Mouse (Mus musculus): ENCODE measurements around the gene Tcea2.

The Tcea2 gene

GRCm38 (mm10) chr2:181679951-181680715, at the start of gene Tcea2:
Gene Tcea2, plus strand, starts transcription at chr2:181680310.
- peak; percentile 88 for DNase-seq (ENCODE audit: low spot score)

- DNase-seq (ENCODE audit: low spot score): no peak
Measured at GRCm38 (mm10) chr2:181632624-181633023, 47.5 kb upstream of the Tcea2 start.

DNA sequence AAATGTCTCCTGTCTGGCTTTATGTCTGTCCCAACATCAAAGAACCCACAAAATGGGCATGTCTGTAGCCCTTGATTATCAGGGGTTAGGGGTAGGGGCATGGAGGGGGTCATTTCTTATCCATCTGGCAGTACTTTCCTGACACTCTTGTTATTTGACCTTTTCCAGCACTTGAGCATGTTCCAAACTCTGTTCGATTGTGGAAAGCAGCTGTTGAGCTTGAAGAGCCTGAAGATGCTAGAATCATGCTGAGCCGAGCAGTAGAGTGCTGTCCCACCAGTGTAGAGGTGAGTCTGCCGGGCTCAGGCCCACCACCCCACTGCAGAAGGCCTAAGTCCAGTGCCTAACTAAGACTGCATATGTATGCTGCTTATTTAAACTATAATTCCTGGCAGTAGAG, 44.2 kb upstream of the Tcea2 start:
- DNase-seq (ENCODE audit: low spot score): no peak

GRCm38 (mm10) chr2:181644361-181644760, 35.7 kb upstream of the Tcea2 start:
- peak; percentile 56 for DNase-seq (ENCODE audit: low spot score)

GRCm38 (mm10) chr2:181645666-181646065, 34.4 kb upstream of the Tcea2 start:
- DNase-seq (ENCODE audit: low spot score): peak; percentile 18

- no peak for DNase-seq (ENCODE audit: low spot score)
Measured at GRCm38 (mm10) chr2:181646626-181647472, 33.3 kb upstream of the Tcea2 start.

DNA sequence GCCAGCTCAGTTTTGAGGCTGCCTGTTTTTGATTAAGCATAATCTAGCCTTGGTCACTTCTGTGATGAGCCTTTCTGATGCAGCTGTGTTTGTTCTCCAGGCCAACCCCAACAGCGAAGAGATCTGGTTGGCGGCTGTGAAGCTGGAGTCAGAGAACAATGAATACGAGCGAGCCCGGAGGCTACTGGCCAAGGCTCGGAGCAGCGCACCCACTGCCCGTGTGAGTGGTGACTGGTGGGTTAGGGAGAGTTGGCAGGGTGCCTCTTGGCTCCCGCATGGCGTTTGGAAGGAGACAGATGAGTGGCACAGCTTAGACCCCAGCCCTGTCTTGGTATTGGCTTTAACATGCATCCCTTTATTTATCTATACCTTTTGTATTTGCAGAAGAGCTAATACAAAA, 31.2 kb upstream of the Tcea2 start:
- DNase-seq (ENCODE audit: low spot score): peak; percentile 51

GRCm38 (mm10) chr2:181653065-181653464, 27.0 kb upstream of the Tcea2 start:
- DNase-seq (ENCODE audit: low spot score): no peak

- DNase-seq (ENCODE audit: low spot score): no peak
Measured at GRCm38 (mm10) chr2:181653523-181653922, 26.6 kb upstream of the Tcea2 start.

DNA sequence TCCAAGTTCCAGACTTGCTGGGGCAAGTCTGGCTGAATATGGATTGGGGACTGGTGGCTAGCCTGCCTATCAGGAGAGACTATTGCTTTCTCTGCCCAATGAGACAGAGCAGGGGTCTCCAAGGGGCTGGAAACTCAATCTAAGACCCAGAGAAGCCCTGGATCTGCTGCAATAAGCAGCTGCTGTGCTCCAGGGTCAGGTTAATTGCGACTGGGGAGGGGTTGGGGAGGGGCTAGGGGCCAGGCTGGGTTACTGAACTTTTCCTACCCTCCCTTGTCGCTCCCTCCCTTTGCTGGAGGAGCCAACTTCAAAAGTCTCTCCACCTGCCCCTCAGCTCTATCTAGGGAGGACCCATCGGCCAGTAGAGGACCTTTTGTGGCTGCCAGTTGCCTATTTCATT, 23.4 kb upstream of the Tcea2 start, which contains the start of gene Gm29797:
TSS of gene Gm29797 (plus strand) at position 301 of the 400 bp plus-strand sequence.
- no peak for DNase-seq (ENCODE audit: low spot score)

DNA sequence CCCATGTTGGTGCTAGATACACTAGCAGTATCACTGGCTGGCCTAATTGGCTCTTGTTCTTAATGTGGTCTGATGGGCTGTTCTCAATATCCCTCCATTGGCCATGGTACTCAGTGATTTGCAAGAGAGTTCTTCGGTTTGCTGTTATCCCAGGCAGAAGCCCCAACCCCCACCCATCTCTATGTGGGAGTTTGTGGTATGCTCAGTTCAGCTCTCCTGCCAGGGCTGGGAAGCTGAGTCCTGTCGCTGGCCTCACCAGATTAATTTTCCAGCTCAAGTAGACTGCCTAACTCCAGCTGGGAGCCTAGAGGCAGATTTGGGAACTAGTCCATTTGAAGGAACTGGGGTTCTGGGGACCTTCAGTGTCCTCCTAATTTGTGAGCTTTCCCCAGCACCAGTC, 22.7 kb upstream of the Tcea2 start:
- no peak for DNase-seq (ENCODE audit: low spot score)

DNA sequence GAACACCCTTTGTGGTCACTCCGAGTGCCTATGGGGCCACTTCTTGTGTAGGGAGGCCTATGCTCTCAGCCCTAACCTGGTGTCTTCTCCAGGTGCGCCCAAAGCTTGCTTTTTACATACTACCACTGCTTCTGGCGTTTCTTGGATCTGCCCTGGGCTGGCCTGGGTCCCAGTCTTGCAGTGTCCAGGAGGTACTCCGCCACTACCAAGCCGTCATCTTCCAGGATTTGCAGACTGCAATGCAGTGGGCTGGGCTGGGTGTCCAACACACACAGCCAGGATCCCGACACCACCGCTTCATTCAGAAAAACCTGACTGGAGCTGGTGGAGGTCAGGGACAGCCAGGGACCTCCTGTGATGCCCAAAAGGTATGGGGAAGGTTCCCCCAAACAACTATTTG, 21.6 kb upstream of the Tcea2 start:
- DNase-seq (ENCODE audit: low spot score): no peak

DNA sequence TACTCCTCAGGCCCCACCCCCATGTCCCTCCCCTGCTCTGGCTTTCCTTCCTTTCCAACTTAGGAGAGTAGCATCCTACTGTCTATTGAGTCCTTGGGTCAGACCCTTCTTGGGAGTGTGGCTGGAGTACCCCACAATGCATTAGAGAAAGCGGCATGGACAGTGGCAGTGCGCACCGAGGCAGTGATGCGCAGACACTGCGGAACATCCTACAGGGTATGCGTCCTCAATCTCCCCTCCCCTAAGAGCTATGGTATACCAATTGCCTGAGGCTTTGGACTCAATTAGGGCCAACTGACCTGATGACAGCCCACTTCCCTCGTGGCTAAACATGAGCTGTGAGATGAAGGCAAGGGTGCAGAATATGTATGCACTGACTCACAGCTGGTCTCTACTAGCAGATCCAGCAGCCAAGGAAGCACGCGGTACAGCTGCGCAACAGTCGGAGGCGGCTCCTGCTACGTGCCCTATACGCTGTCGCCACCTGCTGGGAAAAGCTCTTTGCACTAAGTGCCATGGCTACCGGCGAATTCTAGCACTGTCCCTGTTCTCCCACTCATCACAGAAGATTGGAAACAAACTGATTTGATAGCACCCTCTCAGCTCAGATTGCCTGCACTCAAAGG, 21.1 kb upstream of the Tcea2 start:
- DNase-seq (ENCODE audit: low spot score): peak; percentile 37

DNA sequence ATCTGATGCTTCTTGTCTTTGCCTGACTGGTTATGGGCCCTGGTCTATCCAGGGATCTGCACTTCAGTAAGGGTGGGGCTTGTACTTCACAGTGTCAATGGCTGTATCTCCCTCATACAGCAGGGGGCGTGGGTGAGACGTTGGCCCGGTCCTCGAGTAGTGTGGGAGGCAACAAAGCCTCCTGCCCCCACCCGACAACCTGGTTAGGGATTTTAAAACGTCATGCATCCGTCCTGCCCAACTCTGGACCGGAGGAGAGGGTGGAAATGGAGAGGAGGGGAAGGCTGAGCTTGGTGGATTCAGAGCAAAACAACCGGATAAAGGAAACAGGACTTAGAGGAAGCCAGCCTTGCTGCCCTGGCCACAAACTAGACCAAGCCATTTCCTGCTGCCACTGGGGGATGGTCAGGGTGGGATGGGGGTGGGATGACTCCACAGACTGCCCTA, 20.5 kb upstream of the Tcea2 start:
- peak; percentile 63 for DNase-seq (ENCODE audit: low spot score)

- no peak for DNase-seq (ENCODE audit: low spot score)
Measured at GRCm38 (mm10) chr2:181662620-181663297, 17.4 kb upstream of the Tcea2 start.

GRCm38 (mm10) chr2:181663298-181663630, 16.8 kb upstream of the Tcea2 start:
- DNase-seq (ENCODE audit: low spot score): no peak

DNA sequence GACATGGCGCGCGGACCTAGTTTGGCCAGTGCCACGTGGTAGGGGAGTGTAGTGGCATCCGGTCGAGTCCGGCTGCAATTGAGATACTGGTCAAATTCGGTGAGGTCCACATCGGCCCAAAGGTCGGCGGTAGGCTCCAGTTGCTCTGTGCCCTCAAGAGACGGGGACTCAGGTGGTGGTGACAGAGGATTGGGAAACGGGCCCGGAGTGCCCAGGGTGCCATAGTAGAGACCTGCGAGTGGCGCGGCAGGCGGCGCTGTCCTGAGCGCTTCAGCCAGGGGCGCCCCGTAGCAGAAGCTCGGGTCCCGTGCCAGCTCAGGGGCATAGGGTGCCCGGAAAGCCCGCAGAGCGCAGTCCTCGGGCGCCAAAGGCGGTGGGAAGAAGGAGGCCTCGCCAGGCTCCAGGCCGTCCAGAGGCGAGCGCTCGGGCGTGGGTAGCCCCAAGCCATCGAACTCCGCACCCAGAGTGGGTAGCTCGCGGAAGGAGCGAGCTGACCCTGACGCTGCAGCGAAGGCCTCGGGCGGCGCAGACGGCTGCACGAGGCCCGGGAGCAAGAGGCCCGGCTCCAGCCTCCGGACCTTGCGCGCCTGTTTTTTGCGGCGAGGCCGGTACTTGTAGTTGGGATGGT, 9.7 kb upstream of the Tcea2 start:
- no peak for DNase-seq (ENCODE audit: low spot score)

DNA sequence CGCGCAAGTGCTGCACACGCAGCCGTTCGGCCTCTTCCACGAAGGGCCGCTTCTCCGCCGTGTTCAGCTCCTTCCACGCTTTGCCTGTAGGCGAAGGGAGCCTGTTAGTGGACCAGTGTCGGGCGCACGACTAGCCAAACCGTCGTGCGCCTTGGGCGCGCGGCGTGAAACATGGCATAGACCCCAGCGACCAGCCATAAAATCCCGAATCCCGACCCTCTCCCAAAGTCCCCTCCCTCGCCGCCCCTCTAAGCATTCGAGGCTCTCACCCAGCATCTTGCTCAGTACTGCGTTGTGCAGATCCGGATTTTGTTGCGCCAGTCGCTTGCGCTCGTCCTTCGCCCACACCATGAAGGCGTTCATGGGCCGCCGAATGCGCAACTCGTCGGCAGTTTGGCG, 9.2 kb upstream of the Tcea2 start:
- DNase-seq (ENCODE audit: low spot score): no peak

GRCm38 (mm10) chr2:181671326-181671725, 8.8 kb upstream of the Tcea2 start, which contains the start of gene Sox18:
Gene Sox18, minus strand, starts transcription at chr2:181671640.
- DNase-seq (ENCODE audit: low spot score): no peak

GRCm38 (mm10) chr2:181671984-181672383, 8.1 kb upstream of the Tcea2 start:
- DNase-seq (ENCODE audit: low spot score): no peak

- no peak for DNase-seq (ENCODE audit: low spot score)
Measured at GRCm38 (mm10) chr2:181673501-181673900, 6.6 kb upstream of the Tcea2 start.

DNA sequence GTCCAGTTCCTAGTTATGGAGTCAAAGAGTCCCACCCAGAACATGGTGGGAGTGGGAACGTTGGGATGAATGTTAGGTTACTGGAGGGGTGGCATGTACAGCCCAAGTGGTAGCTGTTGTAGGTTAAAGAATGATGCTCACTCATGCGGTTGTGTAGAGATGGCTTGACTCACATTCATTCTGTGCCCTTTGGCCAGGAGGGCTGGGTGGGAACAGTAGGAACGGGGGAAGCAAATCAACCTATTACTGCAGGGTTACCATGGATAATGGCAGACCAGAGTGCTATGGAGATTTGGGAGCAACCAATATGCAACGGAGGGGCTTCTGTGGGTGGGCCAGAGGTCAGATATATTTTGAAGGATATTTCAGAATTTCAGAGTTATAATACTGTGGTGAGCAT, 5.2 kb upstream of the Tcea2 start:
- no peak for DNase-seq (ENCODE audit: low spot score)
